Mouse (Mus musculus) brain, embryonic 18.5 days (tissue): ENCODE measurements at regions not wholly inside any gene's neighbourhood (a gene's known extent, or its start where the extent isn't known, plus 50 kb on each side); places are given as distances from the start of the nearest gene placed in this dataset.

Experiments
- DNase-seq: peaks from one replicate; pipeline ENCODE4 v3.0.0-alpha.2; 2012; ENCODE audit warnings: low read depth, low spot score

DNA sequence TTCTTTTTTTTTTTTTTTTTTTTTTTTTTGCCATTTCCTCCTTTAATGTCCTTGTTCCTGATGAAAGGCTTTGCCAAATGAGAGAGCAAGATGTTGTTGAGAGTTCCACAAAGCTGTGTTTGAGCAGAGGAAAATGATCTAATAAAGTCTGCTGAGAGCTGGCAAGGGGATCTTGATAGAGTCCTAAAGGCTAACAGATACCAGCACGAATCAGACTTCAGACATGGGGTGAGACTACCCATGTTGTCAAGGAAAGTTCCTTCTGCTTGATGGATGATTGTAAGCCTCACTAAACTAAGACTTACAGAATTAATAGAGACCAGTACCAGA, 665.2 kb upstream of the Fam92a start:
- DNase-seq = no peak

DNA sequence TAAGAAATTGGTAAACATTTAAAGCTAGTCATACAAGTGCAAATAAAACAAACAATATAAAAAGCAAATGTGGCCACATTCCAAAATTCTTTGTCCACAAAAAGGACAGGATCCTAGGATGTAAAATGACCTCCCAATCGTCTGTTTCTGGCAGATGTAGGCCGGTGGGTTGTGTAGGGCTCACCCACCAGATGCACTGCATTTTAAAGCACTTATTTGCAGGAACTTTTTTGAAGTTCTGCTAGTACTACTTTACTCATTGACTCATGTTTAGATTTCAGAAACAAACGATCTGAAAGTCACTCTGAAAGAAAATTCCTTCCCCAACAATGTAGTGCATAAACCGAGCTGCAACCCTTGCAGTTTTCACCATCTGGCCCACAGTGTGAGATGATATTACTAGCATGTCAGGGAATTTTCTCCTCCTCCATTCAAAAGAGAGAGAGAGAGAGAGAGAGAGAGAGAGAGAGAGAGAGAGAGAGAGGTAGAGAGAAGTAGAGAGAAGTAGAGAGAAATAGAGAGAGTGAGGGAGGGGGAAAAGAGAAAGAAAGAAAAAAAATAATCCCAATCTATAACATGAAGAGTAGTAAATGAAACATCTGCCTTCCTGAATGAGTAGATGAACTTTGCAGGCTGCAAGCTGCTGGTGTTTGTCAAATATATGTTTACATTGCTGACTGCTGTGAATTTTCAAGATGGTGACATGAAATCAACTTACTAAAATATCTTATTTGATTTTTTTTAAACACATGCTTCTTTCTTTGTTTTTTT, 664.7 kb upstream of the Fam92a start:
- DNase-seq = no peak

DNA sequence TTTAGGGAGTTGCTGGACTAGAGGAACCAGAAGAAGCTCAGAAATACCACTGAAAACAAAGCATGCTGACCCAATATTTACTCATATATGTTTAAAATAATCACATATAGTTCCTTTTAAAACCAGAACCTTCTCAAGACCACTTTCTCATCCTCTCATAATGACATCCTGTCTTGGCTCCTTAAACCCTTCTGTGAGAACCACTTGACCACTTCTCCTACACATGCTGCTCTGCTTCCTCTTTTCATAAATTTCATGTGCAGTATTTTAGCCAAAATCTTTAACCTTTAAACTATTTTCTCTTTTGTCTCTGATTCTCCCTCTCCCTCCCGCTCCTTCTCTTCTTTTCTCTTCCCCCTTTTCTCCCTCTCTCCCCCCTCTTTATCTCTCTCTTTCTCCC, 654.6 kb upstream of the Fam92a start:
- no peak for DNase-seq

DNA sequence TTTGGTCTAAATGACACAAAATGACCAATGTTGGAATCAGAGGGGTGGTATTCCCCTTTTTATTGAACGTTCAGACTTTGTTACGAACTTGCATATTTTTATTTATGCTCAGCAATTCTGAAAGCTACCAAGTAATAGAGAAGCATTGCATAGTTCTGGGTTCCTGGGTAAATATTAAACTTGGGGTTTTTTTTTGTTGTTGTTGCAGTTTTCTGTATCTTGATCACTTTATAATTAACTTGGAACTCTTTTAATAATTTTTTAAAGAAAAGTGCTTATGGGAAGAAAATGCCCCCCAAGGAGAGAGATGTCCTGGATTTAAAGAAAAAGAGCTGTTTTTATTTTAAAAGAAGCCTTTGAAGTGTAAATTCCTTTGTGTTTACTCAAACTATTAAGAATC, 642.4 kb upstream of the Fam92a start:
- DNase-seq = no peak

DNA sequence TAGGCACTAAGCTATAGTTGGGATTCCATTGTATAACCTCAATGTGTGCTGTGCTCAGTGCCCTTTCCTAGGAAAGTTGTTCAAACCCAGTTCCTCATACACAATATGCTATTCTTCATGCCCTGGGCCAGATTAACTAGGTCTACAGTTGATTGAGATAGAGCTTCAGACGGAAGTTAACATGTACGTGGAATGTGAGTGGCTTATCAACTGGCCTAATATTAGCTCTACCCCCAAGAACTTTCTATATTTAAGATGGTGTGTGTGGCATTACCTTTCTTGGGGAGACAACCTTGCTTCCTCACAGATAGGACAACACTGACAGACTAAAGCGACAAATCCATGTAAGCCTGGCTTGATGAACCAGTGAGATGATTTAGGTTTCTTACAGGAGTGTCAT, 629.4 kb upstream of the Fam92a start:
- no peak for DNase-seq

DNA sequence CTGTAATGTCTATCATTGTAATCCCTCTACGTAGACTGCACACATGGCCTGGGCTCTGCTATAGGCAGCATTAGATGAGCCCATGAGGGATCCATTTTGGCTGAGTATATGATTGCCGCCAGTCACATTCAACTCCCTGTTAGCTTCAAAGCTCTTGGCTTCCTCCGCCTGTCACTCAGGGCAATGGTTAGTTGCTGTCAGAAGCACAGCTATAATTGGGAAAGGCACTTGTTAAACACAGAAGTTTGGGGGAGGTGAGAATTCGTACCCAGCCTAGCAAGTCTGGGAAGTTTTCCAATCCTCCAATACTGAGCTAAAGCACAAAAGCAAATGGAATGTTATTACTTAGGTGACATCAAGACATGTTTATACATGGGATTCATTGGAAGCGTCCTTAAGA, 627.7 kb upstream of the Fam92a start:
- DNase-seq = peak; percentile 56

DNA sequence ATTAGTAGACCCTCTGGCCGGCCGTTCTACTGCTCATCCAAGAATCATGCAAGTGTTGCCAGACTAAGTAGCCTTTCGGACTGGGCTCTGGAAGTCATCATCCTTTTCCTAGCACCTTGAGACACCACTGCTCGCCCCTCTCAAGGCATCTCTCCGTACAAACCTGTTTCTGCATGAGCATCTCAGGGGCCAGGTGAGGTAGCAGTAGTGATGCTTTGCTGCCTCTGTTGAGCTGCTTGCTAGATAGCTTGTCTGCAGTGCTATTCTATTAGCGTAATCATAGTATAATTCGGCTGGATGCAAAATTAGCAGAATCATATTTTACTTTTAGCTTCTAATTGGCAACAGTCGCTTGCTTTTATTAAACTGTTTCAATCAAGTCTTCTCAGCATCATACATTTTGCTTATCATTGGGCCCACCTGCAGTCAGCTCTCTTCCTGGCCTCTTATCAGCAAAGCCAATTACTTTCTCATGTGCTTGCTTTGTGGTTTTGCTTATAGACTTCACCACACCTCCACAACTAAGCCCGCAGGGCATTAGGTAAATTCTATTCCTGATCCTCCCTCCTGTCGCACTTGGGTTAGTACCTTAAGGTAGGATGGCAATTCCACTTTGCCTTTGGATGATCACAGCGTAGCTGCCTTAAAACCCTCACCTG, 621.1 kb upstream of the Fam92a start:
- no peak for DNase-seq

DNA sequence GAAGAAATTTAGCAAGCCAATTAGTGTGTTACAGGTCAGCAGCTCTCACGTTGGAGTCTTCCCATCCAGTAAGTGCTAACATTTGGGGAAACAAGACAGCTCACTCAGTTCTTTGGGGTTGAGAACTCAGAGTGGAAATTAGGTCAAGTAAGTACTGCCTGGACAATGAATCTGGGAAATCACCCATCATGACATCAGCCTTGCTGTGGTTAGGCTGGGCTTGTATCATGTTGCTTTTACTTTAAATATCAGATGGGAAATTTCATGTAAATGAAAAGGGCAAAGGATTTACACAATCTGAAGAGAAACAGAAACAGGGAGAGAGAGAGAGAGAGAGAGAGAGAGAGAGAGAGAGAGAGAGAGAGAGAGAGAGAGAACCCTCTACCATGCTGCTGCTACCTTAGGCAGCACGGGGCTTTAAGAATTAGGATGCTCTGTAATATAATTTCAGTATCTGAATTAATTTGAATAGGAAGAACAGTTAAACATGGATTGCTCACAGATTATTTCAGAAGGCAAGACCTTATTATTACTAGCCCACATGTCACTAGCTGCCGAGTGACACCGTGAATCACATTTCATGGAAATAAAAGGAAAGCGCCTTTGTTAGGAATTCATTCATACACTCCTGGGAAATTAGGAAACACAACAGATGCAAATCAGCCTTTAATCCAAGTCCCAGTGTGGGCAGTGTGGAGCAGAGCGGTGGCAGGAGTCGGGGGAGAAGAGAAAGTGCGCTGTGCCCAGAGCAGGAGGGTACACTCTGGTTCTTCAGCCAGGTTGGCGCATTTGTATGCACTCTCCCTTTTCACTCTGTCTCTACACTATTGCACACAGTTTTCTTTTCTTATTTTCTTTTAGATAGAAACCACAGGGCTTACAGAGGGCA, 620.2 kb upstream of the Fam92a start:
- DNase-seq = no peak

DNA sequence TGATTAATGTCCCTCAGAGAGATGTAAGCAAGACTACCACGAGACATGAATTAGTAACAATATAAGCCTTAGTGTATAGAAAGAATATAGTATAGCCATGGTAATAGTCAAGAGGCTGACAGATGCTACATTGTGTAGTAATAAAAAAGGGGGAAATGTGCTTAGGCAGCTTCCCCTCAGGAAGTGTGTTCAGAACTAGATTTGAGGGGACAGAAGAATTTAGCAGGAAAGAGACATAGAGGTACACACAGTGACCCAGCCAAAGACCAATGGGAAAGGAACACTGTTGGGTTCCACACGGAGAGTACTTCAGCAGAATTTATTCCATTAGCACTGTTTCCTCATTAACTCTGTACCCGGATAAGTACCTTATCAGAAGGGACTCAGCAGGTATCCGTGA, 614.0 kb upstream of the Fam92a start:
- no peak for DNase-seq

DNA sequence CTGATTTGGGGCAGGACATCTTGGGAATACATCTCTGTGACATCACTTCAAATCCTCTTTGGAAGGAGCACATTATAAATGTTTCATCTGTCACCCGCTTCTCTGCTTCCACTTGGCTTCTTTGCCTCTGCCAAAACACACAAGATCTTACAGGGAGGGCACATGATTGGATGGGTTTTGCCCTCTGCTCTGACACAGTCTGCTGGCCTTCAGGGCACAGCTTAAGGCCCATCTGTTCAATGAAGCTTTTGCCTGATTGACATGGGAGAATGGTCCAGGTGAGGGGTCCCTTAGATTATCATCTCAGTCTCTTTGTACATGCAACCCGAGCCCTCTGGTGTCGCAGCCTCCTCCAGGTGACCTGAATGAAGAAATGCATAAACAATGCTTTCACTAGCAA, 612.7 kb upstream of the Fam92a start:
- no peak for DNase-seq

DNA sequence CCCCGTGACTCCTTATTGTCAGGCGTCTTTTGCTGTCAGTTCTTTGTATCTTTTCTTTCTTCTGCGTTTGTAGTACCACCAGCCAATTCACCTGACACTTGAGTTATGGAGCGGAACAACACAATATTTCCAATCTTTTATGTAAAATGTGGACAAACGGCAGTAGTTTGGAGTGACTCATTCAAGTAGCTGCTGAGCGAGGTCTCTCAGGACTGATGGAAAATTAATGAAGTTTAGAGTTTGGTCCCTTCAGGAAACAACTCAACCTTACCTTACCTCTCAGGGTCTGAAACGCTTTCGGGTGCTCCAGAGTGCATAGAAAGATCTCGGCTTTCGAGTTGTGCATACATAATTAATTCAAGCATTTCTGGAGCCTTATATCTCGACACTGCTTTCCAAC, 612.3 kb upstream of the Fam92a start:
- DNase-seq = no peak

DNA sequence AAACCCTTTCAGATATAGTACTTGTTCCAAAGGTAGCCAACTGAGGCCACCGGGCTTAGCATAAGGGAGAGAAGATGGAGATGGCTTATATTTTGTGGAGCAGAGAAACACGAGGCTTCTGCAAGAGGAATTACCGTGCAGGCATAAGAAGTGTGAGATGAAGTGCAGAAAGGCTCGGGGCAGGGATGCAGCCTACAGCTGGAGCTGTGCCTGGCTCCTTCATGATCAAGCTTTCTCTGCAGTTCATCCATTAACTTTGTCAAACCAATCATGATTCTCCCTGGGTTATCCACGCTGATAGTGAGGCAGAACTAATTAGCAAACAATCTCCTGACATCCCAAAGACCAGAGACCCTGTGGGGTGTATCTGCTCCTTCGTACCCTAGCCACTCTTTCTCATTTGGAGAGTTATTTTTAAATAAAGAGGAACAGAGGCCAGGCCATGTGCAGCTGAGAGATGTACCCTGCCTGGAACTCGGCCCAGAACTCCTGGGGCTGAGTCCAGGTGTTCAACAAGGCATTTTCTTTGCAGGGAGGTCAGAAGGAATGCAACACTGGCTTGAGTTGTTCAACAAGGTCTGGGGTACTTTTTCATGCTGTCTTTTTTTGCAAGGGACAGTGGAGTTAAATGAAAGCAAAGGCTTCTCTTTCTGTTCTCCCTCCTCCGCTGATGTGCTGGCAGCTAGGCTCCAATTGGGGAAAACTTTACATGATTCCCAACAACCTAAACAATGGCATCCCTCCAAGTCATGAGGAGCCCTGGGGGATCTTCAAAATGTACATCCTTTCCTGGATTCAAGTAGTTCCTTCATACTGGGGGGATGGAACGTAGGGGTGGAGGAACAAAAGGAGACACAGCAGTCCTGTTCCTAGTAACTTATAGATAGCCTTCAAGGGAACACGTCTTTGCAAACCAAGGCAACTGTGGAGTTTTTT, 610.4 kb upstream of the Fam92a start:
- DNase-seq = no peak

DNA sequence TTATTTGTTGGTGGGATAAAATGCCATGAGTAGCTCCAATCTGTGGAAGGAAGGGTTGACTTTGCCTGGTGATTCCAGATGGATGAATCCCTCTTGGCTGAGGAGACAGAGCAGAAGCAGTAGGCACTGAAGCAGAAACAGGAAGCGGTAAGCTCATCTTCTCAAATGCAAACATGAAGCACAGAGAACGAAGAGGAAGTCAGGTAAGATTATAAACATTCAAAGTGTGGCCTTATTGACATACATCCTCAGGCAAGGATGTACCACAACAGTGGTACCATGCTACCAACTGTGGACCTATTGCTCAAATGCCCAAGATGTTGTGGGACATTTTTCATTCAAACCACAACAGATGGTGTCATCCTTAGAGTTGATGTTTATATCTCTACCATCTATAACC, 608.4 kb upstream of the Fam92a start:
- no peak for DNase-seq

DNA sequence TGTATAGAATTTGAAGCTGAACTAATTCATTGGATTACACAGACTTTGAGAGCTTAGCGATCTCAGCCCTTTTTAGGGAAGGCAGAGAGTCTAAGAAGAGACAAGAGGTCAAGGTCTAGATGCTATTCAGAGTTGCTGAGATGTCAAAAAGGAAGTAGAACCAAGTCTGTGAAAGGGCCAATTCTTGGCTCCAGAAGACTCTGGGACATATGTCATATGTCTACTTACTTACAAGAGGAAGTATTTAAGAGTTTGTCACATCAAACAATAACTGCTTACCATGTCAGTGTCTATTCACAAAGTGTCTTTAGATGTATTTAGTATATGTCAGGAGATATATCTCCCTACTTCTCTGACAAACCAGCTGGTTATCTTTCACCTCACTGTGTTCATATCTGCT, 607.4 kb upstream of the Fam92a start:
- no peak for DNase-seq

DNA sequence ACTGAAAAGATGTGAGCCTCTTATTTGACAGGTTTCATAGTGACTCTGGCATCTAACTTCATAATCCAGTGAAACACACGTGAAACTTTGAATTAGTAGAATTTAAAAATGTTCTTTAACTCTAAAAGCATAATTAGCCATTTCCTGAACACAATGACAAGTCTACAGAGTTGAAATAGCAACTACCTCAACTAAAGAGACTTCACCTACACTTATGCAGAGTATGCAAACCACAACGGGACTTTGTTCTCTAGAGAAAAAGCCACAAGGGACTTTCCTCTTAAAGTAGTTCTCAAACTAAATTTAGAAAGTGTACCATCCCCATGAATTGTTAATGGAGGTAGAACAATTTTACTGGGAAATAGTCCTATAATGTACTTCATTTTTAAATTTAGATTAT, 606.3 kb upstream of the Fam92a start:
- no peak for DNase-seq

DNA sequence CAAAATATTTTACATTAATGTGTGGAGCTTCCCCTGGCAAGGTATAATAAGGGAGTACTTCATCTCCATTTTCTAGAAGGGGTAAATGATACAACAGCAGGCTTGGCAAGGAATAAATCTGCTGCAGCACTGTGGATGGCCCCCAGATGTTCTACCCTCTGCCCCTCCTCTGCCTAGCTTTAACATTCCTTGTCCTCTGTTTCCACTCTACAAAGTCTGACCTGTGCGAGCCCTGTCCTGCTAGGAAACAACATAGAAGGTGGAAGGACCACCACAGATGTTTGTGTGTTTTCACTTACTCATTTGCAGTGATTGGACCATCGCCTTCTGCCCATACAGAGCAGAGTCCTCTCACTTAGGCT, 604.4 kb upstream of the Fam92a start:
- DNase-seq = no peak

DNA sequence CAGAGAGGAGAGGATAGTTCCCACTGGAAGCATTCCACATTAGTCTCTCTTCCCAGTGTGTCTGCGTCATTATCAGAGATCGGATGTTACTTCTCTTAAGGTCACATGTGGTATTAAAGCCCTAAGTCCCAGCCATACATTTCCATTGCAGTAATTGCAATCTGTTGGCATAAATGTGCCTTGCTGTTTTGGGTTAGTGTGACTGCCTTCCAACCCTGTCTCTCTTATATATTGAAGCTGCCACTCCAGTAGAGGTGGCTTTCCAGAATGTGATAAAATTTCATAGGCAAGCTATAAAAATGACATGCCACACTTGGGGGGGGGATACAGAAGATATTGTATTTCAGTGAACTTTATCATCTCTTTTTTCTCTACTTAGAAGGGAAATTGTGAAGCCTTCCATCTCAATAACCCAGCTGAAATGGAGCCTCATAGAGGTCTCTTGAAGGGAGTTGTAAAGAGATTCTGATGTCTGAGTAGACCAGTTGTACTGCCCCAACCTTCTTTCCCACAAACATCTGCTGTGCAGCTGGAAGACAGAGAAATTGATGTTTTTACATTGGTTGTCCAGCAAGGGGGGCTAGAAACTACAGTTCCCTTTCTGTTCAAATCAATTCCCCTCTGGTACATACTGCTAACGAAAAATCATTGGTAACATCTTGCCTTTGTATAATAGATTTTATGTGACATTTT, 603.9 kb upstream of the Fam92a start:
- no peak for DNase-seq

DNA sequence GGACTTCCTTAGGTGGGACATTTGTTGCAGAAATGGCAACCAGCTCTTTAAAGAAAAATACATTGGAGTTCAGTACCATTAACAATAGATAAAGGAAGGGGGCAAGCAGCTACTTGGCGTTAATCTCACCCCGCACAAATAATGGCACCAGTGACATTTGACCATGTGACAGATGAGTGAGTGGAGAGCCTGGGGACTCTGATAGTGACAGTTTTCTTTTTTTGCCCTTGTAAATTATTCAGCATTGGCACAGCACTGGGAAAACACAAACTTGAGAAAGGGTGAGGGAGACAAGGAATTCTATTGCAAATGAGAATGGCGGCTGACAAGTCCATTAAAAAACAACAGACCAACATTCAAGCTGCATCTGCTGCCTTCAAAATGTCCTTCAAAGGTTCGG, 603.3 kb upstream of the Fam92a start:
- no peak for DNase-seq

DNA sequence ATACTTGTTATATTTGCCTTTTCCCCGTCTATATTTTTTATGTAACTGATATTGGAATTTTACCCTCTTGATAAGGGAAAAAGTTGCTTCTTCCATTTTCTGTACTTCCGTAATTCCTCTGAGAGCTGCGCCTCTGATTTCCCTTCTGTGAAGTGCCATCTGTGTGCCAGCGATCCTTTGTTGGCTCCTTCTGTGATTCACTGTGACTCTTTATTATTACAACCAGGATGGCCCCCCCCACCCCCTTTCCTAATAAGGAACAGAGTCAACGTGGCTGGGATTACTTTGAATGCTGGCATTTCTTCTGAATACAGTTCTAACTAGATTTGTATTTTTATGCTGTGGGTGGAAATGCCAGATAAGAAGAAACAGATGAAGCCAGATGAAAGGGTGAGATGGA, 602.9 kb upstream of the Fam92a start:
- no peak for DNase-seq

DNA sequence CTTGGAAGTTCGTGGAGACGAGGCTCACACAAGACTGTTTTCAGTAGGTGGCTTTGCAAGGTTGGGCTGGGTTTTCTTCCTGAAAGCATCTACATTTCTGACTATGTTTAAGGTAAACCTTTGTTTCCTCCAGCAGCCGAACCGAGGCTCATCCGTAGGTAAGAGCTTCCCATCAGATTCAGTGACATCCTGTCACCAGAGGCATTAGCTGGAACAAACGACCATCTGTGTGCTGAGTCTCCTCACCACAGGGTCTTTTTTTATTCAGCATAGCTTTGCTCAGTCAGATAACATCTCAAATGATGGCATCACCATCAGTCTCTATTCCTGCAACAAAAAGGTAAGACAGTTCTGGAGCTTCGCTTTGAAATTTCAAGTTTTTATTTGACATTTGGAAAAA, 601.4 kb upstream of the Fam92a start:
- DNase-seq = no peak

DNA sequence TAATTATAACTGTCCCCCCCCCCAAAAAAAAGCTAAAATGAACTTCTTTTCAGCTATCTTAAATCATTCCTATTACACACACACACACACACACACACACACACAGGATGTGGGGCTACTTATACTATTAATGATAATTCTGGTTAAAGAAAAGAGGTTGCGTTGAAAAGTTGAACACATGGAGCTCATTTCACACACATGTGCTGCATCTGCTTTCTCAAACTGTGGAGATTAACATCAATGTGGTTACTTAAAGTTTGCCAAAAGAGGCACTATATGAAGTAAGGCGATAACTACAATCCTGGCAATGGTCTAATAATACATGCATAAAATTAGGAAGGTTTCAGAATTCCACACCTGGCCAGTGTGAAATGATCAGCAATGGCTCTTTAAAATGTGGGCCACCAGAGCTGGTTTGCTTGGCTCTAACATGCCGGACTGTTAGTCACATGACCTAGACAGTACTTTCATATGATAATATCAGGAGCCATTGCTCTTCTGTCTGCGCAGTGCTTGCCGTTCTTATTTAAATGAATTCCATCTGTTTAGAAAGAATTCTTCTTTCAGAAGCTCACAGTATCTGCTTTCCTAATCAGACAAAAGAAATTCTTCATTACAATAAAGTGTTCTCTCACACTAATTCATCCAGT, 598.4 kb upstream of the Fam92a start:
- DNase-seq = no peak
